Mouse (Mus musculus) lung, postnatal 25 days (tissue): ENCODE data around the gene Ptgr1.

Experiments
- DNase-seq: peaks from one replicate; pipeline ENCODE4 v3.0.0; 2022; ENCODE audit warnings: low spot score

Ptgr1 gene

GRCm38 (mm10) chr4:58926120-58926519 lies 60.8 kb downstream of the Ptgr1 start:
- no peak for DNase-seq

- no peak for DNase-seq
These were observed 61.3 kb downstream of the Ptgr1 start for GRCm38 (mm10) chr4:58925664-58926063.

GRCm38 (mm10) chr4:58923933-58924332 lies 63.0 kb downstream of the Ptgr1 start:
- no peak for DNase-seq
